Mouse (Mus musculus): ENCODE results near the gene Ttc39b.

DNA sequence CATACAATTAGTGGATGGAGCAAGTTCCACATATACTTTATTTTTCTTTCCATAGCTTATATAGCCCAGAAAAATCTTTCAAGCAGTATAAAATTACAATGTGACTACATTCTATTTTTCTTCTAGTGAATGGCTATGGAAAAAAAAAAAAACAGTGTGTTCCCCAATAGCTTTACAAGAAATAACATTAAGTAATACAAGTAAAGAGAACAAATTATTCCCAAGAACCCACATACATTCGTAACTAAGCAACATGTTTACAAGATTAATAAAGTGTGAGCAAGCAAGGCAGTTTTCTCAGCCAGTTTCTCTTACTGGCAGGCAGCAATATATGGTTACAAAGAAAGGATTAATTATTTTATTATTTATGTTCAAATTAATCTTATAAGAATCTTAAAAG is 33.7 kb upstream of the Ttc39b start:
- TF ChIP-seq CHD1 (IDR thresholded peaks at IDR 0.05; ENCODE audit: low read depth, low read length) (no peak), POLR2A (IDR thresholded peaks at IDR 0.05; ENCODE audit: control insufficient read depth in 1 of 2, insufficient read depth in 1 of 2, low read depth in 1 of 2, low read length in 2 of 2, poor library complexity in 1 of 2) (no peak), CHD2 (IDR thresholded peaks at IDR 0.05; ENCODE audit: low read length) (no peak), CTCF (IDR thresholded peaks at IDR 0.05 in 2 of 3, conservative IDR thresholded peaks at IDR 0.05 in 1 of 3; ENCODE audit: control insufficient read depth in 1 of 3, insufficient read depth in 1 of 3, low read depth in 2 of 3, low read length in 3 of 3, poor library complexity in 1 of 3, severe bottlenecking in 1 of 3) (no peak), ZC3H11A (IDR thresholded peaks at IDR 0.05; ENCODE audit: low read depth, low read length) (no peak), ETS1 (IDR thresholded peaks at IDR 0.05; ENCODE audit: low read depth, low read length) (no peak), MAZ (IDR thresholded peaks at IDR 0.05; ENCODE audit: low read depth, low read length) (no peak), EP300 (IDR thresholded peaks at IDR 0.05; ENCODE audit: low read depth in 1 of 2, low read length in 2 of 2) (no peak)
